Mouse (Mus musculus) heart, embryonic 14.5 days (tissue): ENCODE measurements around the gene Neurod2. TPM values are rescaled to one million over a fixed set of nuclear protein-coding genes. Genes with fewer than 3 reads are reported as not detected.
A peak's percentile ranks its signal among the peaks of the same experiment; 100 is the strongest.

Experiments
- ATAC-seq: fragments of 200-750 bp; cut with Nextera tagmentation; 2 replicates; pipeline ENCODE4 v1.8.0; 2017; ENCODE audit warnings: low read depth, moderate TSS enrichment; ENCODE audit not compliant: insufficient number of reproducible peaks, insufficient read depth, low FRiP score
- H3K27ac ChIP-seq, 2 experiments: fragments of 200-500 bp in 1 of 2; fragments of 300-500 bp in 1 of 2; sonication (generic) in 1 of 2; replicated peaks in 1 of 2; 2 replicates each; pipeline ENCODE4 v1.5.1; 2012 to 2014; ENCODE audit warnings: low read depth in 2 of 2, low read length in 2 of 2, control low read depth in 1 of 2, mild to moderate bottlenecking in 1 of 2, mixed read lengths in 1 of 2; ENCODE audit not compliant: control insufficient read depth in 1 of 2, insufficient read depth in 1 of 2
- H3K27me3 ChIP-seq: fragments of 300-500 bp; sonication (generic); 2 replicates; pipeline ENCODE4 v1.6.1; 2014; ENCODE audit warnings: mild to moderate bottlenecking, low read length, control low read depth; ENCODE audit not compliant: control insufficient read depth, insufficient read depth
- H3K36me3 ChIP-seq: fragments of 300-500 bp; sonication (generic); 2 replicates; pipeline ENCODE4 v1.6.1; 2014; ENCODE audit warnings: mild to moderate bottlenecking, control low read depth, low read length, mixed read lengths; ENCODE audit not compliant: control insufficient read depth, insufficient read depth
- H3K4me1 ChIP-seq, 2 experiments: fragments of 200-500 bp in 1 of 2; fragments of 300-500 bp in 1 of 2; sonication (generic) in 1 of 2; 2 replicates each; pipeline ENCODE4 v1.6.1; 2012 to 2014; ENCODE audit warnings: low read length in 2 of 2, control low read depth in 1 of 2, mixed read lengths in 1 of 2; ENCODE audit not compliant: control insufficient read depth in 2 of 2, insufficient read depth in 2 of 2
- H3K4me2 ChIP-seq: fragments of 300-500 bp; sonication (generic); 2 replicates; pipeline ENCODE4 v1.6.1; 2014; ENCODE audit warnings: mild to moderate bottlenecking, low read length
- H3K4me3 ChIP-seq, 2 experiments: fragments of 200-500 bp in 1 of 2; fragments of 300-500 bp in 1 of 2; sonication (generic) in 1 of 2; 2 replicates each; pipeline ENCODE4 v1.5.1; 2012 to 2014; ENCODE audit warnings: low read length in 2 of 2, mild to moderate bottlenecking in 2 of 2, control low read depth in 1 of 2, low read depth in 1 of 2, moderate library complexity in 1 of 2; ENCODE audit not compliant: control insufficient read depth in 1 of 2, insufficient read depth in 1 of 2
- H3K9ac ChIP-seq: fragments of 300-500 bp; sonication (generic); 2 replicates; pipeline ENCODE4 v1.6.1; 2014; ENCODE audit warnings: mild to moderate bottlenecking, low read length
- H3K9me3 ChIP-seq: fragments of 300-500 bp; sonication (generic); 2 replicates; pipeline ENCODE4 v1.6.1; 2016; ENCODE audit warnings: low read length, control low read depth; ENCODE audit not compliant: control insufficient read depth
- WGBS: fragments of 180-500 bp; shearing (Covaris S2); extraction: QIAGEN DNeasy Blood & Tissue Kit; methylation state at CpG from one replicate; pipeline ENCODE4 v1.1.7; 2014; 5-methylcytosine and 5-hydroxymethylcytosine counted together
- polyA plus RNA-seq: library from polyadenylated mRNA; unstranded; fragments of >200 nt; fragmentation: Nextera tagmentation; extraction: Ambion mirVana; gene quantifications from 2 replicates; pipeline ENCODE4 v1.2.1, GENCODE M21; 2014

Gene Neurod2
- polyA plus RNA-seq, 1 experiment from 2014 or later = not detected

DNA sequence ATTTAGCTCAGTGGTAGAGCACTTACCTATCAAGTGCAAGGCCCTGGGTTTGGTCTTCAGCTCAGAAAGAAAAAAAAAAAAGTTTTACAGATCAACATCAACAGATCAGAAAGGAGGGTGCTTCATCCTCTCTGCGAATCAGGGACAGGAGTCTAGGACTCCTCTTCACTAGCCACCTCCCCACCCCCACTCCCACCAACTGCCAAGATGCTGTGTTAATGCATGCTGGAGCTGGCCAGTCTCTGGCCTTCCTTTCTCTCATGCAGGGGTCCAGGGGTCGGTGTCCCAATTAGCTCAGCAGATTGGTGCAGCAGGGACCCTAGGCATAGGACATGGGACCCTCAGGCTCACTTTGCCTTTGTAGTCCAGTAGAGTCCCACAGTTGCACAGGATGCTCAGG lies 41.1 kb upstream of the Neurod2 start:
- H3K4me1 ChIP-seq = peaks cover 50 to 78% of the 10 kb centered on the region in 2 experiments
- H3K36me3 ChIP-seq = peaks cover 22% of the 10 kb centered on the region
- no peak overlapping the region for H3K9ac ChIP-seq
- H3K4me3 ChIP-seq = no peak overlapping the region
- H3K27ac ChIP-seq = no peak overlapping the region
- no peaks in the 10 kb centered on the region for H3K9me3 ChIP-seq
- no peaks in the 10 kb centered on the region for H3K27me3 ChIP-seq
- ATAC-seq = no peak
- WGBS = 81% methylated on average over 2 of the region's 2 CpGs
- H3K4me2 ChIP-seq = no peak overlapping the region

DNA sequence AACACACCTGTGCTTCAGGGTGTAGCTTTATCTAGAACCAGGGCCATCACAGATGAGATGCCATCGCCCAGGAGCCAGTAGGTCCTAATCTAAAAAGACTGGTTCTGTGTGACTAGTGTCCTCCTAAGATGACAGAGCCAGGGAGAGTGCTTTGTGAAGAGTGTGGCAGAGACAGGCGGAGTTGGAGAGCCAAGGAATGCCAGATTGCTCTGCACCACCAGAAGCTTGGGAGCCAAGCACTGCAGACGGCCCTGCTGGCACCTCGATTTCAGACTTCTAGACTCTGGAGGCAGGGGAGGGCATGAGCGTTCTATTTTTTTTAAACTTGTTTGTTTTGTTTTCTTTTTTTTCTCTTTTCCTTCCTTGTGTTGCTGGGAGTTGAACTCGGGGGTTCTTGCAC lies 39.9 kb upstream of the Neurod2 start:
- H3K27ac ChIP-seq = no peak overlapping the region
- no peak for ATAC-seq

GRCm38 (mm10) chr11:98367863-98368186 lies 38.4 kb upstream of the Neurod2 start:
- H3K27ac ChIP-seq = peak overlapping the region; percentile 73 to 86
- no peak overlapping the region for H3K4me3 ChIP-seq
- peaks cover 5% of the 10 kb centered on the region; the same call in 1 of the 2 replicates for H3K36me3 ChIP-seq
- no peaks in the 10 kb centered on the region for H3K9me3 ChIP-seq
- peaks cover 36 to 50% of the 10 kb centered on the region in 2 experiments for H3K4me1 ChIP-seq
- ATAC-seq = no peak
- no peaks in the 10 kb centered on the region for H3K27me3 ChIP-seq
- 0 out of 2 replicates have a peak overlapping the region, but pooled peaks have one; percentile 2 for H3K4me2 ChIP-seq
- 53% methylated on average over 7 of the region's 7 CpGs for WGBS
- no peak overlapping the region for H3K9ac ChIP-seq

More for the DNA sequence above, 39.9 kb upstream of the Neurod2 start:
- Histone ChIP-seq H3K4me1 (peaks cover 38 to 65% of the 10 kb centered on the region in 2 experiments), H3K4me3 (no peak overlapping the region), H3K27me3 (no peaks in the 10 kb centered on the region), H3K9me3 (no peaks in the 10 kb centered on the region), H3K9ac (no peak overlapping the region; the same call in 1 of the 2 replicates), H3K4me2 (no peak overlapping the region), H3K36me3 (peaks cover 13% of the 10 kb centered on the region; the same call in 1 of the 2 replicates)
- 65% methylated on average over 6 of the region's 6 CpGs for WGBS

DNA sequence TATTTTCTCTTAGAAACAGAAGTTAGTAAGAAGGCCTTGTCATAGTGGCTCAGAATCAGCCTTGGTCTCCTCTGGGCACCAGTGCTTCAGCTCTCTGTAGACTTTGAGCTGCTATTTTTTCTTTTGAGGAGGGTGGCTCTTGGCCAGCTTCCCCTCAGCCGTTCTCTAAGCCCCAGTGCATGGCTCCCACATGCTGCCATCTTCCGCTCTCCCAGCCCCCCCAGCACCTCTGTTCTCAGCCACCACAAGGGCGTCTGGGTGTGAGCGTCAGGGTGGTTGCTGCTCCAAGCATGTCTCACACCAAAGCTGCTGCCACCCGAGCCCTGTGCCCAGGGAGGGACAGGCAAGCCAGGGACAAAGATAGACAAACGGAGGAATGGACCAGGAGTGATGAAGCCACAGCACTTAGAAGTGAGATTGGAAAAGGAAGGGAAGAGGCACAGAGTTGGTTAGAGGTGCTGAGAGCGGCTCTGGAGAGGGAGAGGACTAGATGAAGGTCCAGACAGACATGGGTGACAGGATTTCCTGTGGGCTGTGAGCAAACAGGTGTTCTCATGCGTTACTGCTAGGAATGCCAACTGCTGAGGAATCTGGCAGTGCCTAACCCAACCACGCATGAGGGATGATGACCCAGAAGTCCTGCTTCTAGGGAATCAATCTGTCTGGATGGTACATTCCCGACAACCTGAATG lies 37.9 kb upstream of the Neurod2 start:
- Histone ChIP-seq H3K9me3 (no peaks in the 10 kb centered on the region), H3K9ac (no peak overlapping the region), H3K27me3 (no peaks in the 10 kb centered on the region), H3K4me2 (peak overlapping the region; percentile 2), H3K27ac (peak overlapping the region; percentile 73 to 86), H3K4me3 (no peak overlapping the region), H3K36me3 (0 out of 2 replicates have a peak, but pooled peaks cover 2% of the 10 kb centered on the region), H3K4me1 (peaks cover 36 to 47% of the 10 kb centered on the region in 2 experiments)
- 35% methylated on average over 10 of the region's 10 CpGs for WGBS
- ATAC-seq = no peak

GRCm38 (mm10) chr11:98366290-98366689 lies 36.8 kb upstream of the Neurod2 start:
- Histone ChIP-seq H3K9ac (no peak overlapping the region), H3K27ac (peak overlapping the region in 1 of 2 experiments; percentile 55; a peak in 2 of 4 replicates), H3K27me3 (no peaks in the 10 kb centered on the region), H3K9me3 (no peaks in the 10 kb centered on the region), H3K4me1 (peaks cover 28 to 43% of the 10 kb centered on the region in 2 experiments), H3K4me3 (no peak overlapping the region), H3K4me2 (no peak overlapping the region), H3K36me3 (0 out of 2 replicates have a peak, but pooled peaks cover 8% of the 10 kb centered on the region)
- ATAC-seq = no peak
- 73% methylated on average over 10 of the region's 10 CpGs for WGBS

GRCm38 (mm10) chr11:98364410-98364809 lies 35.0 kb upstream of the Neurod2 start:
- Histone ChIP-seq H3K4me2 (no peak overlapping the region), H3K4me1 (peaks cover 27 to 43% of the 10 kb centered on the region in 2 experiments)

GRCm38 (mm10) chr11:98363817-98364216 lies 34.4 kb upstream of the Neurod2 start:
- no peak for ATAC-seq
- Histone ChIP-seq H3K27me3 (no peaks in the 10 kb centered on the region), H3K9me3 (no peaks in the 10 kb centered on the region), H3K27ac (no peak overlapping the region), H3K4me1 (peaks cover 30 to 43% of the 10 kb centered on the region in 2 experiments), H3K36me3 (0 out of 2 replicates have a peak, but pooled peaks cover 8% of the 10 kb centered on the region), H3K4me2 (no peak overlapping the region), H3K4me3 (no peak overlapping the region), H3K9ac (no peak overlapping the region)
- 79% methylated on average over 5 of the region's 5 CpGs for WGBS

More at GRCm38 (mm10) chr11:98364410-98364809, 35.0 kb upstream of the Neurod2 start:
- 0 out of 2 replicates have a peak, but pooled peaks cover 8% of the 10 kb centered on the region for H3K36me3 ChIP-seq
- 89% methylated on average over 5 of the region's 5 CpGs for WGBS
- no peak overlapping the region for H3K9ac ChIP-seq
- no peaks in the 10 kb centered on the region for H3K9me3 ChIP-seq
- no peak overlapping the region for H3K4me3 ChIP-seq
- no peak for ATAC-seq
- H3K27me3 ChIP-seq = no peaks in the 10 kb centered on the region
- H3K27ac ChIP-seq = no peak overlapping the region
